Mouse (Mus musculus) MEL (cell line): ENCODE data around the gene Cck. TPM values are rescaled to one million over a fixed set of nuclear protein-coding genes. Genes with fewer than 3 reads are reported as not detected.

Experiments used
- DNase-seq: peaks from one replicate; pipeline ENCODE4 v3.0.0; 2011; ENCODE audit warnings: low read depth, low spot score
- H3K27ac ChIP-seq: 2 replicates; pipeline ENCODE4 v1.5.1; 2012; ENCODE audit warnings: low read depth, mild to moderate bottlenecking, control low read depth, low read length, moderate library complexity; ENCODE audit not compliant: control insufficient read depth
- H3K27me3 ChIP-seq, 2 experiments: fragments of 150-350 bp in 1 of 2; sonication (generic) in 1 of 2; 2 replicates each; pipeline ENCODE4 v1.6.1; 2012; ENCODE audit warnings: low read length in 2 of 2, mild to moderate bottlenecking in 2 of 2, improper control_type of control experiment in 1 of 2, moderate library complexity in 1 of 2; ENCODE audit not compliant: insufficient read depth in 2 of 2, control insufficient read depth in 1 of 2
- H3K36me3 ChIP-seq, 2 experiments: 2 replicates each; pipeline ENCODE4 v1.6.1; 2012 to 2014; ENCODE audit warnings: low read length in 2 of 2, improper control_type of control experiment in 1 of 2, inconsistent platforms in 1 of 2, mild to moderate bottlenecking in 1 of 2; ENCODE audit not compliant: insufficient read depth in 2 of 2, control insufficient read depth in 1 of 2
- H3K4me1 ChIP-seq, 2 experiments: fragments of 150-350 bp in 1 of 2; sonication (generic) in 1 of 2; 2 replicates each; pipeline ENCODE4 v1.6.1; 2012; ENCODE audit warnings: low read length in 2 of 2, improper control_type of control experiment in 1 of 2, mild to moderate bottlenecking in 1 of 2; ENCODE audit not compliant: insufficient read depth in 2 of 2, control insufficient read depth in 1 of 2
- H3K4me3 ChIP-seq, 2 experiments: fragments of 150-350 bp in 1 of 2; sonication (generic) in 1 of 2; 2 replicates each; pipeline ENCODE4 v1.5.1; 2012; ENCODE audit warnings: low read depth in 2 of 2, low read length in 2 of 2, mild to moderate bottlenecking in 2 of 2, moderate library complexity in 2 of 2, control low read depth in 1 of 2, improper control_type of control experiment in 1 of 2; ENCODE audit not compliant: control insufficient read depth in 1 of 2, insufficient read depth in 1 of 2
- H3K79me2 ChIP-seq: 2 replicates; pipeline ENCODE4 v1.6.1; 2012; ENCODE audit warnings: mild to moderate bottlenecking, low read length, moderate library complexity; ENCODE audit not compliant: control insufficient read depth, poor library complexity, insufficient read depth
- H3K9ac ChIP-seq: 2 replicates; pipeline ENCODE4 v1.6.1; 2012; ENCODE audit warnings: low read depth, mild to moderate bottlenecking, control low read depth, low read length, moderate library complexity; ENCODE audit not compliant: control insufficient read depth, poor library complexity, severe bottlenecking
- H3K9me3 ChIP-seq: fragments of 150-350 bp; sonication (generic); replicated peaks from 2 replicates; pipeline ENCODE4 v1.6.1; 2012; ENCODE audit warnings: mild to moderate bottlenecking, low read length, improper control_type of control experiment, moderate library complexity; ENCODE audit not compliant: insufficient read depth
- BHLHE40 ChIP-seq: IDR thresholded peaks from 2 replicates; pipeline ENCODE4 v1.6.1; 2012; ENCODE audit warnings: low read depth, mild to moderate bottlenecking, inconsistent platforms, low read length, improper control_type of control experiment, borderline replicate concordance
- CHD1 ChIP-seq: IDR thresholded peaks from 2 replicates; pipeline ENCODE4 v1.6.1; 2012; ENCODE audit warnings: low read depth, mild to moderate bottlenecking, inconsistent platforms, low read length, improper control_type of control experiment
- CTCF ChIP-seq, 3 experiments: IDR thresholded peaks in 2 of 3; conservative IDR thresholded peaks in 1 of 3; 2 replicates each; pipeline ENCODE4 v1.5.1; 2011 to 2012; ENCODE audit warnings: low read length in 3 of 3, low read depth in 2 of 3, mild to moderate bottlenecking in 2 of 3, improper control_type of control experiment in 1 of 3, inconsistent platforms in 1 of 3, mixed read lengths in 1 of 3, moderate library complexity in 1 of 3; ENCODE audit not compliant: control insufficient read depth in 1 of 3, insufficient read depth in 1 of 3, poor library complexity in 1 of 3, severe bottlenecking in 1 of 3
- ELF1 ChIP-seq: IDR thresholded peaks from 2 replicates; pipeline ENCODE4 v1.6.1; 2014; ENCODE audit warnings: low read depth, mild to moderate bottlenecking, inconsistent platforms, low read length, improper control_type of control experiment, moderate library complexity
- EP300 ChIP-seq, 2 experiments: IDR thresholded peaks; 2 replicates each; pipeline ENCODE4 v1.6.1; 2011; ENCODE audit warnings: improper control_type of control experiment in 2 of 2, low read length in 2 of 2, low read depth in 1 of 2, mild to moderate bottlenecking in 1 of 2
- ETS1 ChIP-seq: IDR thresholded peaks from 2 replicates; pipeline ENCODE4 v1.6.1; 2012; ENCODE audit warnings: low read depth, mild to moderate bottlenecking, inconsistent platforms, low read length, improper control_type of control experiment, moderate library complexity
- GABPA ChIP-seq: IDR thresholded peaks from 2 replicates; pipeline ENCODE4 v1.6.1; 2012; ENCODE audit warnings: low read depth, mild to moderate bottlenecking, inconsistent platforms, low read length, improper control_type of control experiment, moderate library complexity
- JUND ChIP-seq: IDR thresholded peaks from 2 replicates; pipeline ENCODE4 v1.6.1; 2011; ENCODE audit warnings: low read depth, mild to moderate bottlenecking, improper control_type of control experiment, low read length
- MEF2A ChIP-seq: IDR thresholded peaks from 2 replicates; pipeline ENCODE4 v1.6.1; 2014; ENCODE audit warnings: low read depth, mild to moderate bottlenecking, inconsistent platforms, low read length, improper control_type of control experiment; ENCODE audit not compliant: poor library complexity, insufficient replicate concordance, severe bottlenecking; ENCODE audit errors: extremely low read depth
- MXI1 ChIP-seq: IDR thresholded peaks from 2 replicates; pipeline ENCODE4 v1.6.1; 2011; ENCODE audit warnings: mild to moderate bottlenecking, low read depth, low read length, improper control_type of control experiment
- MYB ChIP-seq: IDR thresholded peaks from 2 replicates; pipeline ENCODE4 v1.6.1; 2011; ENCODE audit warnings: mild to moderate bottlenecking, low read depth, low read length, improper control_type of control experiment
- MYC ChIP-seq: IDR thresholded peaks from 2 replicates; pipeline ENCODE4 v1.6.1; 2011; ENCODE audit warnings: low read depth, mild to moderate bottlenecking, low read length, improper control_type of control experiment, moderate library complexity
- NELFE ChIP-seq: IDR thresholded peaks from 2 replicates; pipeline ENCODE4 v1.6.1; 2011; ENCODE audit warnings: low read depth, low read length, improper control_type of control experiment
- NRF1 ChIP-seq: IDR thresholded peaks from 2 replicates; pipeline ENCODE4 v1.6.1; 2014; ENCODE audit warnings: low read depth, mild to moderate bottlenecking, inconsistent platforms, low read length, improper control_type of control experiment, moderate library complexity; ENCODE audit not compliant: poor library complexity, insufficient read depth, severe bottlenecking
- POLR2A ChIP-seq, 2 experiments: IDR thresholded peaks; 2 replicates each; pipeline ENCODE4 v1.6.1; 2011 to 2012; ENCODE audit warnings: low read length in 2 of 2, mild to moderate bottlenecking in 2 of 2, control low read depth in 1 of 2, improper control_type of control experiment in 1 of 2, low read depth in 1 of 2, moderate library complexity in 1 of 2; ENCODE audit not compliant: control insufficient read depth in 1 of 2, insufficient read depth in 1 of 2, poor library complexity in 1 of 2
- POLR2AphosphoS2 ChIP-seq: IDR thresholded peaks from 2 replicates; pipeline ENCODE4 v1.6.1; 2011; ENCODE audit warnings: low read length, improper control_type of control experiment
- RCOR1 ChIP-seq: IDR thresholded peaks from 2 replicates; pipeline ENCODE4 v1.6.1; 2012; ENCODE audit warnings: low read depth, mild to moderate bottlenecking, inconsistent platforms, low read length, improper control_type of control experiment
- SIN3A ChIP-seq: IDR thresholded peaks from 2 replicates; pipeline ENCODE4 v1.6.1; 2012; ENCODE audit warnings: low read length, improper control_type of control experiment, inconsistent platforms
- TAL1 ChIP-seq: IDR thresholded peaks from 2 replicates; pipeline ENCODE4 v1.6.1; 2012; ENCODE audit warnings: mild to moderate bottlenecking, inconsistent platforms, low read length, moderate library complexity, mixed read lengths
- TBP ChIP-seq: IDR thresholded peaks from 2 replicates; pipeline ENCODE4 v1.8.0; 2011; ENCODE audit warnings: low read depth, low read length, improper control_type of control experiment
- TCF12 ChIP-seq: IDR thresholded peaks from 2 replicates; pipeline ENCODE4 v1.6.1; 2014; ENCODE audit warnings: low read depth, mild to moderate bottlenecking, inconsistent platforms, low read length, improper control_type of control experiment, moderate library complexity
- ZC3H11A ChIP-seq: IDR thresholded peaks from 2 replicates; pipeline ENCODE4 v1.6.1; 2012; ENCODE audit warnings: low read depth, mild to moderate bottlenecking, inconsistent platforms, low read length, improper control_type of control experiment
- ZKSCAN1 ChIP-seq: IDR thresholded peaks from 2 replicates; pipeline ENCODE4 v1.6.1; 2012; ENCODE audit warnings: low read depth, mild to moderate bottlenecking, inconsistent platforms, low read length, improper control_type of control experiment, moderate library complexity
- ZMIZ1 ChIP-seq: IDR thresholded peaks from 2 replicates; pipeline ENCODE4 v1.6.1; 2012; ENCODE audit warnings: low read depth, mild to moderate bottlenecking, inconsistent platforms, low read length, improper control_type of control experiment, moderate library complexity
- ZNF384 ChIP-seq: IDR thresholded peaks from 2 replicates; pipeline ENCODE4 v1.6.1; 2012; ENCODE audit warnings: low read depth, mild to moderate bottlenecking, inconsistent platforms, low read length, improper control_type of control experiment
- polyA plus RNA-seq, 2 experiments: library from polyadenylated mRNA; stranded (reverse) in 1 of 2; unstranded in 1 of 2; fragments of >175 nt in 1 of 2; fragments of >200 nt in 1 of 2; gene quantifications; 2 replicates each; pipeline versions ENCODE4 v1.2.1 to v1.2.4; 2012; ENCODE audit warnings: low replicate concordance in 2 of 2, low read depth in 1 of 2; ENCODE audit not compliant: insufficient read length in 2 of 2, insufficient read depth in 1 of 2, missing spikeins in 1 of 2
- total RNA-seq: library from RNA; depleted of rRNA; stranded (reverse); fragments of 300-350 nt; gene quantifications from 2 replicates; pipeline ENCODE4 v1.2.3, GENCODE M21; 2012; rRNA removed

The Cck gene
- total RNA-seq (not detected in 2 replicates), polyA plus RNA-seq (not detected)

- H3K27ac ChIP-seq, result no peak within 1 kb of the TSS
- TF ChIP-seq RCOR1, result no peak
- TF ChIP-seq MXI1, result no peak
- no peak for TF ChIP-seq MYB
- TF ChIP-seq EP300 (IDR thresholded peaks at IDR 0.05; ENCODE audit: low read depth in 1 of 2, low read length in 2 of 2), result no peak
- no peak for TF ChIP-seq ZMIZ1
- TF ChIP-seq ZNF384, result no peak
- TF ChIP-seq BHLHE40, result no peak
- TF ChIP-seq CTCF (IDR thresholded peaks at IDR 0.05 in 2 of 3, conservative IDR thresholded peaks at IDR 0.05 in 1 of 3; ENCODE audit: control insufficient read depth in 1 of 3, insufficient read depth in 1 of 3, low read depth in 2 of 3, low read length in 3 of 3, poor library complexity in 1 of 3, severe bottlenecking in 1 of 3), result no peak
- no peak for TF ChIP-seq TBP
- TF ChIP-seq ETS1, result no peak
- no peaks in the 10 kb centered on the region for H3K27me3 ChIP-seq
- H3K4me3 ChIP-seq, result no peak within 1 kb of the TSS
- no peaks in the 10 kb centered on the region for H3K79me2 ChIP-seq
- H3K4me1 ChIP-seq, result no peaks in the 10 kb centered on the region
- DNase-seq, result no peak
- H3K9me3 ChIP-seq, result no peaks in the 10 kb centered on the region
- no peaks in the 10 kb centered on the region for H3K36me3 ChIP-seq
- H3K9ac ChIP-seq, result no peak within 1 kb of the TSS
Measured at GRCm38 (mm10) chr9:121495529-121495928, at the start of gene Cck. Gene Cck (minus strand): TSS chr9:121495694.

DNA sequence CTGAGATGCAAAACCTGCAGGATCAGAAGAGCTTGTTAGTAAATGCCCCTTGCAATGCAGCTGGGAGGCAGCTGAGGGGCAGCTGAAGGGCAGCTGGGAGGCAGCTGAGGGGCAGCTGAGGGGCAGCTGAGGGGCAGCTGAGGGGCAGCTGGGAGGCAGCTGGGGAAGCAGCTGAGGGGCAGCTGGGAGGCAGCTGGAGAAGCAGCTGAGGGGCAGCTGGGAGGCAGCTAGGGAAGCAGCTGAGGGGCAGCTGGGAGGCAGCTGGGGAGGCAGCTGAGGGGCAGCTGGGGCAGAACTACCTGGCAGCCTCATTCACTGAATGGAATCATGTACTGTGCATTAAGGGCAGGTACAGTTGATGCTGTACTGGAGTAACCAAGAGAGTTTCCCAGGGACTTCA is 46.0 kb upstream of the Cck start:
- DNase-seq, result no peak
- no peaks in the 10 kb centered on the region for H3K79me2 ChIP-seq
- H3K36me3 ChIP-seq, result no peaks in the 10 kb centered on the region
- H3K4me1 ChIP-seq, result no peaks in the 10 kb centered on the region
- H3K9ac ChIP-seq, result no peak overlapping the region
- H3K4me3 ChIP-seq, result no peak overlapping the region
- H3K27ac ChIP-seq, result no peak overlapping the region
- TF ChIP-seq JUND (no peak), CHD1 (no peak), SIN3A (no peak), POLR2A (IDR thresholded peaks at IDR 0.05; ENCODE audit: control insufficient read depth in 1 of 2, insufficient read depth in 1 of 2, low read depth in 1 of 2, low read length in 2 of 2, poor library complexity in 1 of 2) (no peak), NELFE (no peak), ZC3H11A (no peak), ELF1 (no peak), POLR2AphosphoS2 (no peak), MEF2A (no peak), MYC (no peak), TCF12 (no peak), TAL1 (no peak), NRF1 (no peak), GABPA (no peak), CTCF (IDR thresholded peaks at IDR 0.05 in 2 of 3, conservative IDR thresholded peaks at IDR 0.05 in 1 of 3; ENCODE audit: control insufficient read depth in 1 of 3, insufficient read depth in 1 of 3, low read depth in 2 of 3, low read length in 3 of 3, poor library complexity in 1 of 3, severe bottlenecking in 1 of 3) (no peak), ZKSCAN1 (no peak)
- TF ChIP-seq, all 39 proteins: peak for 0
- Histone ChIP-seq H3K27me3 (peaks cover 0 to 2% of the 10 kb centered on the region in 2 experiments; a peak in 1 of 4 replicates), H3K9me3 (no peaks in the 10 kb centered on the region)
